ENCODE assay signal across 20 mouse cellular contexts in genomic region chr19:40639729-40640304, GRCm38 (mm10). TPM values are rescaled to one million over a fixed set of nuclear protein-coding genes. Genes with fewer than 3 reads are reported as not detected.
DNase-seq lines count a peak whose midpoint lies in the region; ATAC-seq and TF ChIP-seq lines count a peak whose summit lies in the region.
"Had no signal": no experiment of that assay in that cellular context is flagged by ENCODE, and none has a peak within 500 bp of the region (broad histone marks: within the 10 kb centered on the region; RNA-seq: fewer than 3 reads in every experiment).

No protein-coding gene starts in this region.

- no peaks in the 10 kb centered on the region for H3K27me3 ChIP-seq in heart, postnatal 0 days (ENCODE audit: control insufficient read depth, insufficient read depth, low read length)
- no peaks in the 10 kb centered on the region for H3K27me3 ChIP-seq in midbrain, postnatal 0 days (ENCODE audit: insufficient read depth, low read length)
- H3K27me3 ChIP-seq: midbrain, embryonic 13.5 days had no signal

- intact Hi-C loops in heart, postnatal 14 days (cut with DNase I): no loop called here
- intact Hi-C loops in left cerebral cortex, postnatal 25 days (cut with DNase I): no loop called here

- DNase-seq in heart, postnatal 0 days (ENCODE audit: low spot score): no peak
- DNase-seq in heart, postnatal 14 days: no peak
- no peak for DNase-seq in layer of hippocampus, postnatal 36 days
- no peak for DNase-seq in left cerebral cortex, postnatal 25 days (ENCODE audit: low spot score in 2 of 2)
- DNase-seq in midbrain, postnatal 0 days (ENCODE audit: low spot score): no peak
- DNase-seq: adrenal gland, adult 8-10 months; cerebellum, adult 9-10 months; gastrocnemius, postnatal 14 days; heart, postnatal 36 days; kidney, adult 2 months; kidney, postnatal 25 days; layer of hippocampus, adult 9-11 months; thymus, postnatal 14 days had no signal

- TF ChIP-seq CTCF in heart, postnatal 0 days (IDR thresholded peaks at IDR 0.05; ENCODE audit: low read depth): no peak
- TF ChIP-seq CTCF in midbrain, postnatal 0 days (IDR thresholded peaks at IDR 0.05): no peak

- WGBS in heart, postnatal 0 days: 75% methylated on average over 11 of the region's 11 CpGs
- 67% methylated on average over 11 of the region's 11 CpGs for WGBS in midbrain, postnatal 0 days

- no peak overlapping the region for H3K4me2 ChIP-seq in heart, postnatal 0 days (ENCODE audit: low read depth, low read length)
- no peak overlapping the region for H3K4me2 ChIP-seq in midbrain, postnatal 0 days (ENCODE audit: low read depth, low read length, poor library complexity, severe bottlenecking)
- H3K4me2 ChIP-seq: midbrain, embryonic 13.5 days had no signal

- H3K27ac ChIP-seq in heart, postnatal 0 days (ENCODE audit: low read depth): no peak overlapping the region
- no peak overlapping the region for H3K27ac ChIP-seq in midbrain, postnatal 0 days (ENCODE audit: low read depth, low read length)
- H3K27ac ChIP-seq: heart, embryonic 10.5 days; hindbrain, postnatal 0 days; midbrain, embryonic 13.5 days; stomach, postnatal 0 days had no signal

- no peaks in the 10 kb centered on the region for H3K36me3 ChIP-seq in heart, postnatal 0 days (replicated peaks; ENCODE audit: control insufficient read depth, insufficient read depth, low read length)
- no peaks in the 10 kb centered on the region for H3K36me3 ChIP-seq in midbrain, postnatal 0 days (ENCODE audit: insufficient read depth, low read length)
- H3K36me3 ChIP-seq: G1E; heart, embryonic 10.5 days; midbrain, embryonic 13.5 days had no signal

- H3K9ac ChIP-seq in heart, postnatal 0 days (replicated peaks; ENCODE audit: low read depth, low read length): no peak overlapping the region
- H3K9ac ChIP-seq in midbrain, postnatal 0 days (replicated peaks; ENCODE audit: low read length, poor library complexity, severe bottlenecking): no peak overlapping the region
- H3K9ac ChIP-seq: midbrain, embryonic 13.5 days had no signal

- H3K4me3 ChIP-seq in heart, postnatal 0 days (ENCODE audit: low read depth, low read length): no peak overlapping the region
- no peak overlapping the region for H3K4me3 ChIP-seq in midbrain, postnatal 0 days (ENCODE audit: low read depth, low read length)
- H3K4me3 ChIP-seq: heart, embryonic 10.5 days; midbrain, embryonic 13.5 days had no signal

- no peaks in the 10 kb centered on the region for H3K9me3 ChIP-seq in heart, postnatal 0 days (replicated peaks; ENCODE audit: control insufficient read depth, low read length)
- no peaks in the 10 kb centered on the region for H3K9me3 ChIP-seq in midbrain, postnatal 0 days (ENCODE audit: low read length)
- H3K9me3 ChIP-seq: G1E; heart, embryonic 10.5 days; midbrain, embryonic 13.5 days had no signal

- TF ChIP-seq EP300 in heart, postnatal 0 days (IDR thresholded peaks at IDR 0.05; ENCODE audit: low read depth): no peak

- no peaks in the 10 kb centered on the region for H3K4me1 ChIP-seq in heart, postnatal 0 days (ENCODE audit: control insufficient read depth, insufficient read depth)
- no peaks in the 10 kb centered on the region for H3K4me1 ChIP-seq in midbrain, postnatal 0 days (ENCODE audit: insufficient read depth, low read length)
- H3K4me1 ChIP-seq: midbrain, embryonic 13.5 days had no signal

- ATAC-seq in heart, postnatal 0 days (ENCODE audit: insufficient read depth, low read depth): 0 out of 2 replicates have a peak, but pooled peaks have one; percentile 20
- peak; percentile 91 for ATAC-seq in activated CD4-positive, CD25-positive, alpha-beta regulatory T cell, adult 4 months
- peak; percentile 64 for ATAC-seq in inflammation-experienced regulatory T-cells, adult 6 months
- ATAC-seq in midbrain, postnatal 0 days (ENCODE audit: low FRiP score): no peak
- ATAC-seq: hindbrain, postnatal 0 days; midbrain, embryonic 13.5 days had no signal

RNA-seq across cellular contexts. Expression of gene Entpd1, which starts 27.7 kb away (rescaled TPM):
- total RNA-seq in heart, postnatal 0 days (2014; rRNA removed; ENCODE audit: low replicate concordance): 18.5 and 31.7 TPM in 2 replicates
- 9.2 and 10.3 TPM in 2 replicates for polyA plus RNA-seq in heart, postnatal 0 days (2015; fragmentation: Nextera tagmentation; extraction: Ambion mirVana)
- 10 to 100 TPM; 34.5 to 40.2 TPM for total RNA-seq in heart, postnatal 14 days (2021)
- polyA plus RNA-seq in activated CD4-positive, CD25-positive, alpha-beta regulatory T cell, adult 4 months (2017; shearing (Covaris generic)): 10 to 100 TPM; 37.7 to 51.7 TPM
- polyA plus RNA-seq in inflammation-experienced regulatory T-cells, adult 6 months (2017; shearing (Covaris generic)): 10 to 100 TPM; 46.8 to 61.9 (median 50.3) TPM
- total RNA-seq in layer of hippocampus, postnatal 36 days (2021): 10 to 100 TPM; 17.6 to 20.4 TPM
- total RNA-seq in left cerebral cortex, postnatal 25 days (2021): 10 to 100 TPM; 18.9 to 22.6 TPM
- 9.6 and 13.3 TPM in 2 replicates for total RNA-seq in midbrain, postnatal 0 days (2014; rRNA removed)
- polyA plus RNA-seq in midbrain, postnatal 0 days (2015; fragmentation: Nextera tagmentation; extraction: Ambion mirVana): 6.9 and 7.3 TPM in 2 replicates
- polyA plus RNA-seq: G1E had no signal

RNA-seq across cellular contexts. Expression of gene Tctn3, which starts 27.8 kb away (rescaled TPM):
- 10.7 and 16.2 TPM in 2 replicates for total RNA-seq in heart, postnatal 0 days (2014; rRNA removed; ENCODE audit: low replicate concordance)
- polyA plus RNA-seq in heart, postnatal 0 days (2015; fragmentation: Nextera tagmentation; extraction: Ambion mirVana): 6.7 and 7.0 TPM in 2 replicates
- total RNA-seq in heart, postnatal 14 days (2021): 1 to 10 TPM; 8.6 to 8.8 TPM
- polyA plus RNA-seq in activated CD4-positive, CD25-positive, alpha-beta regulatory T cell, adult 4 months (2017; shearing (Covaris generic)): 1 to 10 TPM; 6.5 to 7.2 TPM
- polyA plus RNA-seq in inflammation-experienced regulatory T-cells, adult 6 months (2017; shearing (Covaris generic)): 1 to 10 TPM; 5.8 to 9.4 (median 9.1) TPM
- 10 to 100 TPM; 14.4 to 17.1 TPM for total RNA-seq in layer of hippocampus, postnatal 36 days (2021)
- 10 to 100 TPM; 22.4 to 24.5 TPM for total RNA-seq in left cerebral cortex, postnatal 25 days (2021)
- total RNA-seq in midbrain, postnatal 0 days (2014; rRNA removed): 28.7 and 35.5 TPM in 2 replicates
- 15.9 and 16.0 TPM in 2 replicates for polyA plus RNA-seq in midbrain, postnatal 0 days (2015; fragmentation: Nextera tagmentation; extraction: Ambion mirVana)

RNA-seq across cellular contexts. Expression of gene Aldh18a1, which starts 51.6 kb away (rescaled TPM):
- total RNA-seq in heart, postnatal 0 days (2014; rRNA removed; ENCODE audit: low replicate concordance): 41.3 and 42.8 TPM in 2 replicates
- polyA plus RNA-seq in heart, postnatal 0 days (2015; fragmentation: Nextera tagmentation; extraction: Ambion mirVana): 20.6 and 20.9 TPM in 2 replicates
- total RNA-seq in heart, postnatal 14 days (2021): 10 to 100 TPM in 1 of 2 experiments, 1 to 10 TPM in 1; 9.9 to 12.2 TPM
- polyA plus RNA-seq in activated CD4-positive, CD25-positive, alpha-beta regulatory T cell, adult 4 months (2017; shearing (Covaris generic)): 10 to 100 TPM; 30.9 to 48.7 TPM
- 10 to 100 TPM; 34.5 to 39.7 (median 38.7) TPM for polyA plus RNA-seq in inflammation-experienced regulatory T-cells, adult 6 months (2017; shearing (Covaris generic))
- total RNA-seq in layer of hippocampus, postnatal 36 days (2021): 10 to 100 TPM; 22.8 to 23.0 TPM
- 10 to 100 TPM; 23.1 to 30.4 TPM for total RNA-seq in left cerebral cortex, postnatal 25 days (2021)
- 67.4 and 73.6 TPM in 2 replicates for total RNA-seq in midbrain, postnatal 0 days (2014; rRNA removed)
- 28.9 and 31.4 TPM in 2 replicates for polyA plus RNA-seq in midbrain, postnatal 0 days (2015; fragmentation: Nextera tagmentation; extraction: Ambion mirVana)
